9 mouse cellular contexts compared by ENCODE assay signal in the genomic region with DNA sequence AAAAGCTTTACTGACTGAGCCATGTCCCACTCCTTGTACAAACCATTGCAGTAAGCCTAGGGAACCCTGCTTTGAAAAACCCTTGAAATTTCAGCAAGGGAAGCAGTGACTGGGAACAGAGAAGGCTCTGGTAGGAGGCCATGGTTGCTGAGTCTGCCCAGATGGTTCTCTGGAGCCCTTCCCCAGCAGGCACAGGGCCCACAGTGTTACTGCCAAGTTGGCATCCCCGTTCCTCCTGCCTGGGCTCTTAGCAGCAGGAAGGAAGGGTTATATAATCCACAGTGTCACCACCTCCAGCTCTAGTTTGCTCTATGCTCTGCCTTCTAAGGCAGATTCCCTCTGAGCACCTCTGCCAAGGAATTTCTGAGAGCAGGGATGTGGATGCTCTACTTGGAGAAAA.
A peak's percentile ranks its signal among the peaks of the same experiment; 100 is the strongest.
DNase-seq lines count a peak whose midpoint lies in the region; ATAC-seq lines count a peak whose summit lies in the region.
"Had no signal": no experiment of that assay in that cellular context is flagged by ENCODE, and none has a peak within 500 bp of the region (broad histone marks: within the 10 kb centered on the region; RNA-seq: fewer than 3 reads in every experiment).

No protein-coding gene starts in this region.

- H3K27me3 ChIP-seq in limb, embryonic 10.5 days (ENCODE audit: low read depth, poor library complexity, severe bottlenecking): no peaks in the 10 kb centered on the region
- H3K27me3 ChIP-seq in intestine, embryonic 16.5 days (replicated peaks; ENCODE audit: control insufficient read depth, insufficient read depth, low read length): no peaks in the 10 kb centered on the region
- no peaks in the 10 kb centered on the region for H3K27me3 ChIP-seq in hindbrain, embryonic 16.5 days (replicated peaks; ENCODE audit: control insufficient read depth, insufficient read depth, low read length)
- H3K27me3 ChIP-seq: heart, embryonic 13.5 days; lung, embryonic 15.5 days had no signal

- no peak overlapping the region for H3K9ac ChIP-seq in intestine, embryonic 16.5 days (ENCODE audit: low read depth, low read length)
- H3K9ac ChIP-seq in hindbrain, embryonic 16.5 days (ENCODE audit: low read depth, low read length): no peak overlapping the region
- H3K9ac ChIP-seq: heart, embryonic 13.5 days; lung, embryonic 15.5 days had no signal

- ATAC-seq in intestine, embryonic 16.5 days: no peak
- ATAC-seq in hindbrain, embryonic 16.5 days: no peak

- H3K36me3 ChIP-seq in limb, embryonic 10.5 days: no peaks in the 10 kb centered on the region
- no peaks in the 10 kb centered on the region for H3K36me3 ChIP-seq in intestine, embryonic 16.5 days (ENCODE audit: control insufficient read depth, insufficient read depth, low read length)
- no peaks in the 10 kb centered on the region for H3K36me3 ChIP-seq in hindbrain, embryonic 16.5 days (ENCODE audit: control insufficient read depth, insufficient read depth, low read length)
- H3K36me3 ChIP-seq: heart, embryonic 13.5 days; lung, embryonic 15.5 days had no signal

- H3K9me3 ChIP-seq in limb, embryonic 10.5 days (replicated peaks): no peaks in the 10 kb centered on the region
- no peaks in the 10 kb centered on the region for H3K9me3 ChIP-seq in intestine, embryonic 16.5 days (ENCODE audit: control insufficient read depth, low read length)
- H3K9me3 ChIP-seq in hindbrain, embryonic 16.5 days (ENCODE audit: control insufficient read depth, low read length): no peaks in the 10 kb centered on the region
- H3K9me3 ChIP-seq: heart, embryonic 13.5 days; lung, embryonic 15.5 days had no signal

- no peak overlapping the region for H3K4me3 ChIP-seq in limb, embryonic 10.5 days
- no peak overlapping the region for H3K4me3 ChIP-seq in intestine, embryonic 16.5 days (ENCODE audit: low read length)
- H3K4me3 ChIP-seq in hindbrain, embryonic 16.5 days (ENCODE audit: low read length): no peak overlapping the region
- H3K4me3 ChIP-seq: heart, embryonic 13.5 days; lung, embryonic 15.5 days had no signal

- H3K4me2 ChIP-seq in intestine, embryonic 16.5 days (ENCODE audit: low read depth, low read length): no peak overlapping the region
- H3K4me2 ChIP-seq in hindbrain, embryonic 16.5 days (ENCODE audit: low read length): no peak overlapping the region
- H3K4me2 ChIP-seq: heart, embryonic 13.5 days; lung, embryonic 15.5 days had no signal

- WGBS in limb, embryonic 10.5 days: 84% methylated on average over 1 of the region's 1 CpGs
- 71% methylated on average over 1 of the region's 1 CpGs for WGBS in intestine, embryonic 16.5 days
- 62% methylated on average over 1 of the region's 1 CpGs for WGBS in hindbrain, embryonic 16.5 days

- DNase-seq in adrenal gland, adult 2 months: peak; percentile 23
- DNase-seq in adrenal gland, postnatal 10 days: peak; percentile 73
- peak; percentile 50 to 67 for DNase-seq in frontal cortex, postnatal 25 days (ENCODE audit: low spot score in 2 of 2)
- DNase-seq in layer of hippocampus, postnatal 14 days (ENCODE audit: low spot score in 2 of 2): peak; percentile 90 to 96
- no peak for DNase-seq in limb, embryonic 10.5 days (ENCODE audit: low spot score)

- no peaks in the 10 kb centered on the region for H3K4me1 ChIP-seq in limb, embryonic 10.5 days
- H3K4me1 ChIP-seq in intestine, embryonic 16.5 days (ENCODE audit: control insufficient read depth, insufficient read depth, low read length): no peaks in the 10 kb centered on the region
- no peaks in the 10 kb centered on the region for H3K4me1 ChIP-seq in hindbrain, embryonic 16.5 days (ENCODE audit: control insufficient read depth, insufficient read depth, low read depth, low read length)
- H3K4me1 ChIP-seq: heart, embryonic 13.5 days; lung, embryonic 15.5 days had no signal

- no peak overlapping the region for H3K27ac ChIP-seq in limb, embryonic 10.5 days
- H3K27ac ChIP-seq in intestine, embryonic 16.5 days (ENCODE audit: low read length): no peak overlapping the region
- H3K27ac ChIP-seq in hindbrain, embryonic 16.5 days (ENCODE audit: low read depth, low read length): no peak overlapping the region
- H3K27ac ChIP-seq: heart, embryonic 13.5 days; lung, embryonic 15.5 days had no signal
